Mouse (Mus musculus) neural tube, embryonic 12.5 days (tissue): ENCODE data around the gene Nfrkb. TPM values are rescaled to one million over a fixed set of nuclear protein-coding genes. Genes with fewer than 3 reads are reported as not detected.
A peak's percentile ranks its signal among the peaks of the same experiment; 100 is the strongest.

ENCODE experiments used
- ATAC-seq: fragments of 200-750 bp; cut with Nextera tagmentation; 2 replicates; pipeline ENCODE4 v1.8.0; 2017; ENCODE audit warnings: low read depth, mild to moderate bottlenecking, moderate TSS enrichment, moderate library complexity; ENCODE audit not compliant: low FRiP score
- H3K27ac ChIP-seq: fragments of 300-500 bp; sonication (generic); 2 replicates; pipeline ENCODE4 v1.5.1; 2016
- H3K27me3 ChIP-seq: fragments of 300-500 bp; sonication (generic); replicated peaks from 2 replicates; pipeline ENCODE4 v1.6.1; 2016; ENCODE audit warnings: mild to moderate bottlenecking
- H3K36me3 ChIP-seq: fragments of 300-500 bp; sonication (generic); 2 replicates; pipeline ENCODE4 v1.6.1; 2016; ENCODE audit warnings: mild to moderate bottlenecking
- H3K4me1 ChIP-seq: fragments of 300-500 bp; sonication (generic); 2 replicates; pipeline ENCODE4 v1.6.1; 2016
- H3K4me2 ChIP-seq: fragments of 300-500 bp; sonication (generic); replicated peaks from 2 replicates; pipeline ENCODE4 v1.6.1; 2016; ENCODE audit warnings: mild to moderate bottlenecking
- H3K4me3 ChIP-seq: fragments of 300-500 bp; sonication (generic); 2 replicates; pipeline ENCODE4 v1.5.1; 2016
- H3K9ac ChIP-seq: fragments of 300-500 bp; sonication (generic); 2 replicates; pipeline ENCODE4 v1.6.1; 2016; ENCODE audit warnings: mild to moderate bottlenecking
- H3K9me3 ChIP-seq: fragments of 300-500 bp; sonication (generic); 2 replicates; pipeline ENCODE4 v1.6.1; 2016; ENCODE audit warnings: mild to moderate bottlenecking
- WGBS: fragments of 180-500 bp; shearing (Covaris S2); methylation state at CpG from one replicate; pipeline ENCODE4 v1.1.7; 2016; 5-methylcytosine and 5-hydroxymethylcytosine counted together
- polyA plus RNA-seq: library from polyadenylated mRNA; unstranded; fragments of >200 nt; fragmentation: Nextera tagmentation; extraction: Ambion mirVana; gene quantifications from 2 replicates; pipeline ENCODE4 v1.2.1, GENCODE M21; 2016

Nfrkb gene
- polyA plus RNA-seq, 1 experiment from 2014 or later, result 28.0 TPM

- Histone ChIP-seq H3K27ac (no peak overlapping the region), H3K9me3 (no peaks in the 10 kb centered on the region), H3K36me3 (peaks cover 10% of the 10 kb centered on the region), H3K9ac (no peak overlapping the region), H3K4me3 (no peak overlapping the region), H3K4me2 (no peak overlapping the region), H3K4me1 (peaks cover 15% of the 10 kb centered on the region), H3K27me3 (no peaks in the 10 kb centered on the region)
- no peak for ATAC-seq
- 85% methylated on average over 17 of the region's 17 CpGs for WGBS
Measured at GRCm38 (mm10) chr9:31384786-31385499, 1.0 kb upstream of the Nfrkb start.

- ATAC-seq, result peak; percentile 51
- peak overlapping the region; percentile 94 for H3K4me3 ChIP-seq
- H3K9me3 ChIP-seq, result no peaks in the 10 kb centered on the region
- H3K36me3 ChIP-seq, result peaks cover 16% of the 10 kb centered on the region
- H3K27ac ChIP-seq, result no peak overlapping the region
- peak overlapping the region; percentile 88 for H3K9ac ChIP-seq
- H3K27me3 ChIP-seq, result no peaks in the 10 kb centered on the region
- H3K4me1 ChIP-seq, result peaks cover 15% of the 10 kb centered on the region
- WGBS, result 33% methylated on average over 4 of the region's 4 CpGs
- H3K4me2 ChIP-seq, result peak overlapping the region; percentile 77
Measured at GRCm38 (mm10) chr9:31385500-31385869, 507 bp upstream of the Nfrkb start.

GRCm38 (mm10) chr9:31386368-31387180 is 582 bp downstream of the Nfrkb start:
- 10% methylated on average over 44 of the region's 44 CpGs for WGBS
- Histone ChIP-seq H3K4me1 (peaks cover 15% of the 10 kb centered on the region), H3K4me3 (peak overlapping the region; percentile 94), H3K27me3 (no peaks in the 10 kb centered on the region), H3K9ac (peak overlapping the region; percentile 88), H3K36me3 (peaks cover 26% of the 10 kb centered on the region), H3K9me3 (no peaks in the 10 kb centered on the region), H3K27ac (peak overlapping the region; percentile 37; the same call in 1 of the 2 replicates), H3K4me2 (peak overlapping the region; percentile 77)
- ATAC-seq, result peak; percentile 87

GRCm38 (mm10) chr9:31387206-31387605 is 1.2 kb downstream of the Nfrkb start:
- H3K9ac ChIP-seq, result peak overlapping the region; percentile 88; the same call in 1 of the 2 replicates
- no peaks in the 10 kb centered on the region for H3K9me3 ChIP-seq
- 92% methylated on average over 5 of the region's 5 CpGs for WGBS
- ATAC-seq, result no peak
- H3K36me3 ChIP-seq, result peaks cover 32% of the 10 kb centered on the region
- H3K4me2 ChIP-seq, result peak overlapping the region; percentile 77
- H3K4me3 ChIP-seq, result peak overlapping the region; percentile 94; the same call in 1 of the 2 replicates
- H3K4me1 ChIP-seq, result peaks cover 15% of the 10 kb centered on the region
- H3K27ac ChIP-seq, result no peak overlapping the region
- H3K27me3 ChIP-seq, result no peaks in the 10 kb centered on the region

GRCm38 (mm10) chr9:31400441-31400840 is 14.4 kb downstream of the Nfrkb start:
- no peak overlapping the region for H3K4me3 ChIP-seq

GRCm38 (mm10) chr9:31404311-31404710 is 18.3 kb downstream of the Nfrkb start:
- H3K9me3 ChIP-seq, result no peaks in the 10 kb centered on the region
- H3K4me1 ChIP-seq, result no peaks in the 10 kb centered on the region
- 93% methylated on average over 2 of the region's 2 CpGs for WGBS
- peaks cover 89% of the 10 kb centered on the region for H3K36me3 ChIP-seq
- H3K9ac ChIP-seq, result no peak overlapping the region
- H3K4me3 ChIP-seq, result no peak overlapping the region
- no peak overlapping the region for H3K27ac ChIP-seq
- no peak for ATAC-seq
- H3K27me3 ChIP-seq, result no peaks in the 10 kb centered on the region
- H3K4me2 ChIP-seq, result no peak overlapping the region

More at GRCm38 (mm10) chr9:31400441-31400840, 14.4 kb downstream of the Nfrkb start:
- WGBS, result 59% methylated on average over 4 of the region's 4 CpGs
- no peak overlapping the region for H3K9ac ChIP-seq
- no peak overlapping the region for H3K4me2 ChIP-seq
- no peaks in the 10 kb centered on the region for H3K4me1 ChIP-seq
- H3K27me3 ChIP-seq, result no peaks in the 10 kb centered on the region
- H3K27ac ChIP-seq, result no peak overlapping the region
- H3K36me3 ChIP-seq, result peaks cover 98% of the 10 kb centered on the region
- ATAC-seq, result no peak
- no peaks in the 10 kb centered on the region for H3K9me3 ChIP-seq

- H3K4me3 ChIP-seq, result no peak overlapping the region
- 72% methylated on average over 6 of the region's 6 CpGs for WGBS
- H3K9ac ChIP-seq, result no peak overlapping the region
- H3K36me3 ChIP-seq, result peaks cover 89% of the 10 kb centered on the region
- ATAC-seq, result no peak
- H3K4me2 ChIP-seq, result no peak overlapping the region
- H3K27me3 ChIP-seq, result no peaks in the 10 kb centered on the region
- no peak overlapping the region for H3K27ac ChIP-seq
- no peaks in the 10 kb centered on the region for H3K4me1 ChIP-seq
- H3K9me3 ChIP-seq, result no peaks in the 10 kb centered on the region
Measured at GRCm38 (mm10) chr9:31405217-31405616, 19.2 kb downstream of the Nfrkb start.

GRCm38 (mm10) chr9:31412165-31412564 is 26.2 kb downstream of the Nfrkb start:
- WGBS, result 91% methylated on average over 4 of the region's 4 CpGs
- no peak for ATAC-seq
- H3K4me2 ChIP-seq, result no peak overlapping the region
- H3K36me3 ChIP-seq, result peaks cover 88% of the 10 kb centered on the region
- H3K4me3 ChIP-seq, result no peak overlapping the region
- H3K9me3 ChIP-seq, result no peaks in the 10 kb centered on the region
- H3K9ac ChIP-seq, result no peak overlapping the region
- no peaks in the 10 kb centered on the region for H3K27me3 ChIP-seq
- no peak overlapping the region for H3K27ac ChIP-seq
- H3K4me1 ChIP-seq, result no peaks in the 10 kb centered on the region

- 84% methylated on average over 1 of the region's 1 CpGs for WGBS
- H3K4me1 ChIP-seq, result no peaks in the 10 kb centered on the region
- no peak for ATAC-seq
Measured at GRCm38 (mm10) chr9:31418821-31419220, 32.8 kb downstream of the Nfrkb start.

GRCm38 (mm10) chr9:31422143-31422542 is 36.2 kb downstream of the Nfrkb start:
- Histone ChIP-seq H3K27ac (no peak overlapping the region), H3K36me3 (peaks cover 52% of the 10 kb centered on the region), H3K4me2 (no peak overlapping the region), H3K4me3 (no peak overlapping the region), H3K27me3 (no peaks in the 10 kb centered on the region), H3K9me3 (no peaks in the 10 kb centered on the region), H3K9ac (no peak overlapping the region), H3K4me1 (no peaks in the 10 kb centered on the region)
- no peak for ATAC-seq
- 92% methylated on average over 5 of the region's 5 CpGs for WGBS

More at GRCm38 (mm10) chr9:31418821-31419220, 32.8 kb downstream of the Nfrkb start:
- Histone ChIP-seq H3K4me3 (no peak overlapping the region), H3K4me2 (no peak overlapping the region), H3K27me3 (no peaks in the 10 kb centered on the region), H3K9ac (no peak overlapping the region), H3K27ac (no peak overlapping the region), H3K36me3 (peaks cover 76% of the 10 kb centered on the region), H3K9me3 (no peaks in the 10 kb centered on the region)

GRCm38 (mm10) chr9:31428971-31429370 is 43.0 kb downstream of the Nfrkb start:
- H3K27me3 ChIP-seq, result no peaks in the 10 kb centered on the region
- H3K4me2 ChIP-seq, result no peak overlapping the region
- no peak for ATAC-seq
- H3K4me1 ChIP-seq, result no peaks in the 10 kb centered on the region
- peaks cover 4% of the 10 kb centered on the region; the same call in 1 of the 2 replicates for H3K36me3 ChIP-seq
- no peak overlapping the region for H3K9ac ChIP-seq
- no peak overlapping the region for H3K4me3 ChIP-seq
- 86% methylated on average over 7 of the region's 7 CpGs for WGBS
- H3K27ac ChIP-seq, result no peak overlapping the region
- H3K9me3 ChIP-seq, result no peaks in the 10 kb centered on the region

- H3K27me3 ChIP-seq, result no peaks in the 10 kb centered on the region
- no peak for ATAC-seq
- H3K36me3 ChIP-seq, result no peaks in the 10 kb centered on the region
- H3K9me3 ChIP-seq, result no peaks in the 10 kb centered on the region
- H3K27ac ChIP-seq, result no peak overlapping the region
- 82% methylated on average over 9 of the region's 9 CpGs for WGBS
- no peak overlapping the region for H3K4me2 ChIP-seq
- H3K9ac ChIP-seq, result no peak overlapping the region
- no peak overlapping the region for H3K4me3 ChIP-seq
- H3K4me1 ChIP-seq, result no peaks in the 10 kb centered on the region
Measured at GRCm38 (mm10) chr9:31430011-31430410, 44.0 kb downstream of the Nfrkb start.
